Mouse (Mus musculus): ENCODE results near the gene Slc25a19. TPM values are rescaled to one million over a fixed set of nuclear protein-coding genes. Genes with fewer than 3 reads are reported as not detected.
"Not testable (repeated sequence)": the region's sequence is repeated elsewhere in the genome, so short reads cannot be mapped to it uniquely, and the experiment has no call there.

Gene Slc25a19
- polyA plus RNA-seq, 1 experiment, result 33.7 TPM

DNA sequence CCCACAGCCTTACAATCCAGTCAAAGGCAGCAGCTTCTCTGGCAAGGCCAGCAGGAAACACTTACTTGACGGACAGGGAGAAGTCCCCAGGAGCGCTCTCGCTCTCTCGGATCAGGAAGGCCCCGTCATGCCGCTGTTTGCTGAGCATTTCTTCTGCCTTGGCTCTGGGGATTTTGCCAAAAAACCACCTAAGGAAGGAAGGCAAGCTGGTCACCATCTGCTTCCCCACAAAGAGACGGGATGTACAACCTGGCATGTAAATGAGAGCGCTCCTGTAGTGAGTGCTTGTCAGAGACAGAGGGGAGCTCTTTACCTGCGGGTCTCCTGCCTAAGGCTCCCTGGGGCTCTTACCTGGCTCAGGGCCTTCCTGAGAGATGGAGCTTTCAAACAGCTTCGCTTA is 21.6 kb upstream of the Slc25a19 start:
- Histone ChIP-seq H3K27ac (ENCODE audit: control insufficient read depth, insufficient read depth, low read depth, low read length) (no peak overlapping the region), H3K27me3 (ENCODE audit: control insufficient read depth, insufficient read depth, low read length) (no peaks in the 10 kb centered on the region), H3K36me3 (ENCODE audit: control insufficient read depth, insufficient read depth, low read length) (no peaks in the 10 kb centered on the region; the same call in 1 of the 2 replicates), H3K4me3 (ENCODE audit: control insufficient read depth, low read depth, low read length) (no peak overlapping the region), H3K4me1 (ENCODE audit: control insufficient read depth, insufficient read depth, low read length) (no peaks in the 10 kb centered on the region)
- TF ChIP-seq CTCF (IDR thresholded peaks at IDR 0.05; ENCODE audit: control insufficient read depth, insufficient read depth, insufficient replicate concordance, low read depth, low read length) (no peak), POLR2A (IDR thresholded peaks at IDR 0.05; ENCODE audit: control insufficient read depth, low read depth, low read length) (no peak)

DNA sequence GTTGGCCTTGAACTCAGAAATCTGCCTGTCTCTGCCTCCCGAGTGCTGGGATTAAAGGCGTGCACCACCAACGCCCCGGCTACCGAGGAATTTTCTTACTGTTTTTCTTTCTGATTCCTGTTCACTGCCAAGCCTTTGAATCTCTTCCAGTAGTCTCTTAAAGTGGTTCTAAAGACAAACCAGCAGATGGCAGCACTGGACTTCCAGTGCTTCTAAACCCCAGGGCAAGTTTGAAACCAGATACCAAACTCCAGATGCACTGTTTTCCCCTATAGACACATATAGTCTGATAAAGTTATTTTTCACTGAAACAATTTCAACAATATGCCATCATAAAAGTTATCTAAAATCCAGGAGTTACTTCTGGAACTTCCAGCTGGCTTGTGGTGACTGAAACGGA is 19.4 kb upstream of the Slc25a19 start:
- Histone ChIP-seq H3K4me1 (ENCODE audit: control insufficient read depth, insufficient read depth, low read length) (no peaks in the 10 kb centered on the region), H3K27me3 (ENCODE audit: control insufficient read depth, insufficient read depth, low read length) (no peaks in the 10 kb centered on the region), H3K36me3 (ENCODE audit: control insufficient read depth, insufficient read depth, low read length) (no peaks in the 10 kb centered on the region; the same call in 1 of the 2 replicates), H3K27ac (ENCODE audit: control insufficient read depth, insufficient read depth, low read depth, low read length) (no peak overlapping the region), H3K4me3 (ENCODE audit: control insufficient read depth, low read depth, low read length) (no peak overlapping the region)
- TF ChIP-seq POLR2A (IDR thresholded peaks at IDR 0.05; ENCODE audit: control insufficient read depth, low read depth, low read length) (no peak), CTCF (IDR thresholded peaks at IDR 0.05; ENCODE audit: control insufficient read depth, insufficient read depth, insufficient replicate concordance, low read depth, low read length) (no peak)

DNA sequence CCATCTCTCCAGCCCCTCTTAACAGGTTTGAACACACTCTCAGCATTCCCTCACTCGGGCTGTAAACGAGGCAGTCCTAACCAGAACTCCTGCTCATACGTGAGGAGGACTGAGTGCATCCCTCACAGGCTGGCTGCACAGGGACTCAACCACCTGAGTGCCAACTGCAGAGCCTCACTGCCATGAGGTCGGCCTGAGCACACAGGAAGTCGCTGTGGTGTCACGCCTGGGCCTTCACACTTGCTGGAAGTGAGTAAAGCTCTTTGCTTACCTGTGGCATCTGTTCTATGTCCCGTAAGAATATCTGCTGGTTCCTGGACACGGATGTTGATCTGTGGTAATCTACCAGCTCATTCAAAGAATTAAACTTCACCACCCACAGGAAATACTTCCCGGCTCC is 18.3 kb upstream of the Slc25a19 start:
- Histone ChIP-seq H3K36me3 (ENCODE audit: control insufficient read depth, insufficient read depth, low read length) (no peaks in the 10 kb centered on the region; the same call in 1 of the 2 replicates), H3K4me1 (ENCODE audit: control insufficient read depth, insufficient read depth, low read length) (no peaks in the 10 kb centered on the region), H3K27ac (ENCODE audit: control insufficient read depth, insufficient read depth, low read depth, low read length) (no peak overlapping the region), H3K27me3 (ENCODE audit: control insufficient read depth, insufficient read depth, low read length) (no peaks in the 10 kb centered on the region), H3K4me3 (ENCODE audit: control insufficient read depth, low read depth, low read length) (no peak overlapping the region)
- TF ChIP-seq CTCF (IDR thresholded peaks at IDR 0.05; ENCODE audit: control insufficient read depth, insufficient read depth, insufficient replicate concordance, low read depth, low read length), result no peak
- no peak for TF ChIP-seq POLR2A (IDR thresholded peaks at IDR 0.05; ENCODE audit: control insufficient read depth, low read depth, low read length)

DNA sequence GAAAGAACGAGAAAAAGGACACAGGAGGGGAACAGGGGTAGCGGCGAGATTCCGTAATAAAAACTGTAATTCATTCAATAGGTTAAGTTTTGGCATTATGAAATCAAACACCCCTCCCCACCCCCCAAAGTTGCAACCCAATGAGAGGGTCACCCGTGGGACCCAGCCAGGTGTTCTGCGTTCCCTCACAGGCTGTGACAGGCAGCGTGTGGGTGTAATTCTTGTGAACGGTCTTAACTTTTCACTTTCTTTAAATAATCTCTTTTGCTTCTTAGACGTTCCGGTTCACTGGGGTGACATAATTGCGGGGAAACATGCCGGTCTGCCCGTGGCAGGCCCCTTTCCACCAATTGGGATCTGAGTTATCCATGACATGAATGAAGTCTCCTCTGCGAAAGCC is 17.4 kb upstream of the Slc25a19 start:
- H3K36me3 ChIP-seq (ENCODE audit: control insufficient read depth, insufficient read depth, low read length), result not testable (repeated sequence)

DNA sequence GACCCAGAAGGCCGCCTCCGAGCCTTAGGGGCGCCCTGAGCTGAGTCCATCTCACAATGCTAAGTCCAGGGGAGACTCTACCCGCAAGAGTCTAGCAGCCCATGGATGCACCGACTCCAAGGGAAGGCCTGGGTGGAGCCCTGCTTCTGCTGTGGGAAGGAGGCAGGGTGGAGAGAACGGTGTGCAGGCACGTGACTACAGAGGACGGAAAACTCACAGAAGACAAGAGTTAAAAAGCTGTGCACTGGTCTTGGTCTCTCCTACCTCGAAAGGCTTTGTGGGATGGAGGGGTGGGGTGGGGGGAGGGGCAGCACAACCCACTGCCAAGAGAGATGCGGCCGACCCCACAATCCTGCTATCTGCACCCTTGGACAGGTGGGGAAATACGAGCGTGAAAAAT is 16.2 kb upstream of the Slc25a19 start:
- Histone ChIP-seq H3K27ac (ENCODE audit: control insufficient read depth, insufficient read depth, low read depth, low read length) (no peak overlapping the region), H3K36me3 (ENCODE audit: control insufficient read depth, insufficient read depth, low read length) (no peaks in the 10 kb centered on the region; the same call in 1 of the 2 replicates), H3K27me3 (ENCODE audit: control insufficient read depth, insufficient read depth, low read length) (no peaks in the 10 kb centered on the region)

More for the DNA sequence above, 17.4 kb upstream of the Slc25a19 start:
- H3K4me1 ChIP-seq (ENCODE audit: control insufficient read depth, insufficient read depth, low read length); H3K27ac ChIP-seq (ENCODE audit: control insufficient read depth, insufficient read depth, low read depth, low read length); H3K4me3 ChIP-seq (ENCODE audit: control insufficient read depth, low read depth, low read length); H3K27me3 ChIP-seq (ENCODE audit: control insufficient read depth, insufficient read depth, low read length): not testable (repeated sequence)

DNA sequence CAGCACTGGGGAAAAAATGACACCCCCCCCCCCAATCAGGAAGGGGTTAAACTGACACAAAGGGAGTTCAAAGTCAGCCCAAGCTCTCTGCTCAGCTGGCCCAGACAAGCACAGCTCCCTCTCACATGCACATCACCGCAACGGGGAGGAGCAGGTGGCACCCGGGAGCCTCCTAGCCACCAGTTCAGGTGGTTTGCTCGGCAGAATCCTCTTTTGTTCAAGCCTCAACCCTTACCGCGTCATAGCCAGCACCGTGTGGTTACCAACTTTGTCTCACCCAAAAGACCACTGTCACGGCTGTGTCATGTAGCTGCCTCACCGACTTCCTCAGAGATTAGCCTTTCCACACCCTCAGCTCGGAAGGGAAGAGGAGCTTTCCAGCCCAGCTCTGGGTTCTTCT is 15.2 kb upstream of the Slc25a19 start:
- Histone ChIP-seq H3K36me3 (ENCODE audit: control insufficient read depth, insufficient read depth, low read length) (no peaks in the 10 kb centered on the region; the same call in 1 of the 2 replicates), H3K4me1 (ENCODE audit: control insufficient read depth, insufficient read depth, low read length) (peaks cover 5% of the 10 kb centered on the region), H3K27me3 (ENCODE audit: control insufficient read depth, insufficient read depth, low read length) (no peaks in the 10 kb centered on the region), H3K4me3 (ENCODE audit: control insufficient read depth, low read depth, low read length) (no peak overlapping the region), H3K27ac (ENCODE audit: control insufficient read depth, insufficient read depth, low read depth, low read length) (no peak overlapping the region)
- TF ChIP-seq CTCF (IDR thresholded peaks at IDR 0.05; ENCODE audit: control insufficient read depth, insufficient read depth, insufficient replicate concordance, low read depth, low read length) (no peak), POLR2A (IDR thresholded peaks at IDR 0.05; ENCODE audit: control insufficient read depth, low read depth, low read length) (no peak)

More for the DNA sequence above, 16.2 kb upstream of the Slc25a19 start:
- no peak overlapping the region for H3K4me3 ChIP-seq (ENCODE audit: control insufficient read depth, low read depth, low read length)
- no peak for TF ChIP-seq POLR2A (IDR thresholded peaks at IDR 0.05; ENCODE audit: control insufficient read depth, low read depth, low read length)
- no peak for TF ChIP-seq CTCF (IDR thresholded peaks at IDR 0.05; ENCODE audit: control insufficient read depth, insufficient read depth, insufficient replicate concordance, low read depth, low read length)
- H3K4me1 ChIP-seq (ENCODE audit: control insufficient read depth, insufficient read depth, low read length), result peaks cover 5% of the 10 kb centered on the region

DNA sequence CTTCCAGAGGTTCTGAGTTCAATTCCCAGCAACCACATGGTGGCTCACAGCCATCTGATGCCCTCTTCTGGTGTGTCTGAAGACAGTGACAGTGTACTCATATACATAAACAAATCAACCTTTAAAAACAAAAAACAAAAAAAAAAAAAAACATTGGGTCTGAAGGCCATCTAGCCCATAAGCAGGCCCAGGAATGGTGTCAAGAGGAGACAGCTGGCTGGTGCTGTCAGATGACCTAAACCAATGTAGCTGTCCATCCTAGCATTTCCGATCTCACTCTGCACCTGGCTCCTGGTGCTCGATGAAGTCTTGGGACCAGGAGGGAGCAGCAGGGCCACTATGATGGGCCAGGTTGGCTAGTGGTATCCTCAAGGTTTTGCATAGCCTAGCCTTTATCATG is 14.6 kb upstream of the Slc25a19 start:
- H3K27ac ChIP-seq (ENCODE audit: control insufficient read depth, insufficient read depth, low read depth, low read length), result no peak overlapping the region
- no peak overlapping the region for H3K4me3 ChIP-seq (ENCODE audit: control insufficient read depth, low read depth, low read length)
- H3K27me3 ChIP-seq (ENCODE audit: control insufficient read depth, insufficient read depth, low read length), result no peaks in the 10 kb centered on the region
- TF ChIP-seq POLR2A (IDR thresholded peaks at IDR 0.05; ENCODE audit: control insufficient read depth, low read depth, low read length) (no peak), CTCF (IDR thresholded peaks at IDR 0.05; ENCODE audit: control insufficient read depth, insufficient read depth, insufficient replicate concordance, low read depth, low read length) (no peak)
- H3K4me1 ChIP-seq (ENCODE audit: control insufficient read depth, insufficient read depth, low read length), result peaks cover 5% of the 10 kb centered on the region
- H3K36me3 ChIP-seq (ENCODE audit: control insufficient read depth, insufficient read depth, low read length), result no peaks in the 10 kb centered on the region; the same call in 1 of the 2 replicates

DNA sequence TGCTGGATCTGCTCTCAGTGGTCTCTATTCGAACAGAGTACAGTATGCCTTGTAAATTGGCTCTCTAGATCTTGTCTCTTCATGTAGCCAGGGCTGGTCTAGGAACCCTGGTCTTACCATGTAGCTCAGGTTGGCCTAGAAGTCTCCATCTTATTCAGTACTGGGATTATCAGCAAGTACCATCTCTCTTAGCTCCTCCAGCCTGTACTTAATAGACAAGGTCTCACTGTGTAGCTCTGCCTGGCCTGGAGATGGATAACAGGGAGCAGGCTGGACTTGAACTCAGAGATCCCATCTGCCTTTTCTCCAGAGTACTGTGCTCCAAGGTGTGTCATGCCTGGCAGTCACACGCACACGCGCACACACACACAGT is 13.6 kb upstream of the Slc25a19 start:
- Histone ChIP-seq H3K27me3 (ENCODE audit: control insufficient read depth, insufficient read depth, low read length) (no peaks in the 10 kb centered on the region), H3K4me3 (ENCODE audit: control insufficient read depth, low read depth, low read length) (no peak overlapping the region), H3K4me1 (ENCODE audit: control insufficient read depth, insufficient read depth, low read length) (peaks cover 5% of the 10 kb centered on the region), H3K27ac (ENCODE audit: control insufficient read depth, insufficient read depth, low read depth, low read length) (no peak overlapping the region), H3K36me3 (ENCODE audit: control insufficient read depth, insufficient read depth, low read length) (no peaks in the 10 kb centered on the region; the same call in 1 of the 2 replicates)
- TF ChIP-seq CTCF (IDR thresholded peaks at IDR 0.05; ENCODE audit: control insufficient read depth, insufficient read depth, insufficient replicate concordance, low read depth, low read length), result no peak
- TF ChIP-seq POLR2A (IDR thresholded peaks at IDR 0.05; ENCODE audit: control insufficient read depth, low read depth, low read length), result no peak

Measured in testis, adult 2 months (tissue).